Mouse (Mus musculus) brain, embryonic 14.5 days (tissue): ENCODE measurements around the gene Vhl. TPM values are rescaled to one million over a fixed set of nuclear protein-coding genes. Genes with fewer than 3 reads are reported as not detected.
A peak's percentile ranks its signal among the peaks of the same experiment; 100 is the strongest.

ENCODE experiments used
- DNase-seq: peaks from one replicate; pipeline ENCODE4 v3.0.0-alpha.2; 2011; ENCODE audit warnings: low read depth
- CTCF ChIP-seq: fragments of 200-500 bp; IDR thresholded peaks from 2 replicates; pipeline ENCODE4 v1.5.1; 2012; ENCODE audit warnings: inconsistent platforms, mild to moderate bottlenecking, moderate library complexity, borderline replicate concordance; ENCODE audit not compliant: insufficient read depth, insufficient read length; ENCODE audit errors: extremely low read depth
- POLR2A ChIP-seq: fragments of 200-500 bp; IDR thresholded peaks from 2 replicates; pipeline ENCODE4 v1.6.1; 2012; ENCODE audit warnings: mild to moderate bottlenecking, inconsistent platforms, borderline replicate concordance; ENCODE audit not compliant: poor library complexity, insufficient read depth, insufficient read length, severe bottlenecking; ENCODE audit errors: extremely low read depth
- polyA plus RNA-seq: library from polyadenylated mRNA; depleted of rRNA; stranded (reverse); fragments of >200 nt; gene quantifications from 2 replicates; pipeline ENCODE4 v1.2.3, GENCODE M21; 2012; rRNA removed

The Vhl gene
- polyA plus RNA-seq, 1 experiment, result 71.2 TPM

DNA sequence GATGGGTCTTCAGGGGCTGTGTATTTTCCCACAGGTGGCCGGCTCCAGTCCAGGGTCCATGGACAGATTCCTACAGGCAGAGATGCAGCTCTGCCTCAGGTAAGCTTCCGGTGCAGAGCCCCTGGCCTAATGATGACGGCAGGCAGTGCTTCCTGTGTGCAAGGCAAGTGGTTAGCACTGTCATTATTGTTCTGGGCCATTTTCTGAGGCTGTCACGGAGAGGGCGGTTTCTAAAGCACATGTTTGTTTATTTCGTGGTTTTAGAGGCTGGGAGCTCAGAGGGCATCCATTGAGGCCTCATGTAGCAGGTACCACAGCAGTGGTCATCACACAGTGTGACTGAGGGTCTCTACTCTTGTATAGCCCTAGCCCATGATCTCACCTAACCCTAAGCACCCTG, 49.2 kb downstream of the Vhl start:
- TF ChIP-seq CTCF (no peak), POLR2A (no peak)

GRCm38 (mm10) chr6:113675234-113675633, 51.5 kb downstream of the Vhl start:
- TF ChIP-seq CTCF, result no peak
- no peak for TF ChIP-seq POLR2A
- DNase-seq, result no peak

More for the DNA sequence above, 49.2 kb downstream of the Vhl start:
- no peak for DNase-seq

DNA sequence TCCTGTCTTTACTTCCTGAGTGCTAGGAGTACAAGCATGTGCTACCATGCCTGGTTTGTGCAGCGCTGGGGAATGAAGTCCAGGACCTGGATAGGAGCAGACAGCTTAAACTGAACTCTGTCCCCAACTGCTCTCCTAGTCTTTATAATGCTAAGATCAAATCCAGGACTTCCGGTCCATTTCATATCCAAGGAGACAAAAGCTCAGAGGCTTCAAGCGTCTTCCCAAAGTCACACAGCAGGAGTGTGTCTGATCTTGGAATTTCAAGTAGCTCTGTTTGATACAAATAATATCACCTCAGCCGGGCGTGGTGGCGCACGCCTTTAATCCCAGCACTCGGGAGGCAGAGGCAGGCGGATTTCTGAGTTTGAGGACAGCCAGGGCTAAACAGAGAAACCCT, 52.2 kb downstream of the Vhl start:
- DNase-seq, result no peak
- TF ChIP-seq POLR2A (no peak), CTCF (no peak)

DNA sequence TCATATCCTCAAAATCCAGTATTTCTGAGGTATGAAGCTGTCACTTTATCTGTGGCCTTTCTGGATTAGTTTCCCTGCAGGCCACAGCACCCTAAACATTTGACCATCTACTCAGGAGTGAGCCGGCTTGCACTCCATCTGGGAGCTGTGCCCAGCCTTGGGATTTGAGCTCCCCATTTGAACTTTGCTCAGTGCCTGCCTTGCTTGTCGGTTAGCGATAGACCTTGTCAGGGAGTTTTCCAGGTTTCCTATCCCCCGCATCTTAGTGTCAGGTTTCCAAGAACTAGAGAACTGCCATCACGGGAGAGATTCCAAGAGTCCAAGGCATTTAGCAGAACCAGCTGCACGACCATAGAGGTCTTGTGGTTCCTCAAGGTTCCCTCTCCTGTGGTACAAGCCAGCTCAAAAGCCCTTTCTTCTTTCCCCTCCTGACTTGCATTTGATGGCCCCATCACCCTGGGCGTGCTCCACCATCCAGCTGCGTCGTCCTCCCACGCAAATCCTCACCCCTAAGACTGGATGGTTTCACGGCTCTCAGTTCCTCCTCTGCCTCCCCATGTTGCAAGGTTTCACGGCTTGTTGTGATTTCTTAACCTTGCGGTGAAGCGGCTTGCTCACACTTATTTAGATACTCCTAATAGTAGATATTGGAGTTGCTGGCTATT, 53.4 kb downstream of the Vhl start:
- no peak for DNase-seq
- no peak for TF ChIP-seq CTCF
- no peak for TF ChIP-seq POLR2A

- TF ChIP-seq CTCF, result no peak
- no peak for TF ChIP-seq POLR2A
- peak; percentile 20 for DNase-seq
Observed at GRCm38 (mm10) chr6:113678246-113679012, 54.7 kb downstream of the Vhl start.

- TF ChIP-seq CTCF (no peak), POLR2A (no peak)
- DNase-seq, result no peak
Observed at GRCm38 (mm10) chr6:113679993-113680566, 56.3 kb downstream of the Vhl start.

Other genes with a start within 250 kb of the Vhl start
- gene Tada3, start 246.1 kb upstream of the Vhl start, polyA plus RNA-seq, result 67.8 and 70.8 TPM in 2 replicates
- gene Arpc4, start 245.8 kb upstream of the Vhl start, polyA plus RNA-seq, result 117 and 127 TPM in 2 replicates
- 23.1 and 25.5 TPM in 2 replicates for gene Ttll3, start 234.7 kb upstream of the Vhl start, polyA plus RNA-seq
- 27.6 and 50.7 TPM in 2 replicates for gene Rpusd3, start 204.6 kb upstream of the Vhl start, polyA plus RNA-seq
- gene Cidec, start 188.2 kb upstream of the Vhl start, polyA plus RNA-seq, result 0.07 and 0.16 TPM in 2 replicates
- gene Jagn1, start 181.4 kb upstream of the Vhl start, polyA plus RNA-seq, result 60.1 and 71.0 TPM in 2 replicates
- gene Il17re, start 165.5 kb upstream of the Vhl start, polyA plus RNA-seq, result 0.47 and 0.63 TPM in 2 replicates
- 2.7 and 3.3 TPM in 2 replicates for gene Il17rc, start 152.5 kb upstream of the Vhl start, polyA plus RNA-seq
- 33.3 and 42.2 TPM in 2 replicates for gene Creld1, start 140.7 kb upstream of the Vhl start, polyA plus RNA-seq
- gene Prrt3, start 122.0 kb upstream of the Vhl start, polyA plus RNA-seq, result 8.7 and 8.9 TPM in 2 replicates
- 63.0 TPM in 2 replicates for gene Emc3, start 92.3 kb upstream of the Vhl start, polyA plus RNA-seq
- gene Fancd2, start 92.3 kb upstream of the Vhl start, polyA plus RNA-seq, result 5.0 and 9.1 TPM in 2 replicates
- gene Fancd2os, start 23.2 kb upstream of the Vhl start, polyA plus RNA-seq, result 0.07 TPM in 1 of 2 replicates, not detected in the other
- 206 and 247 TPM in 2 replicates for gene Brk1, start 19.2 kb upstream of the Vhl start, polyA plus RNA-seq
- gene Irak2, start 14.5 kb downstream of the Vhl start, polyA plus RNA-seq, result 4.0 and 4.2 TPM in 2 replicates
- 25.1 and 27.6 TPM in 2 replicates for gene Tatdn2, start 73.1 kb downstream of the Vhl start, polyA plus RNA-seq
- gene Ghrl, start 95.9 kb downstream of the Vhl start, polyA plus RNA-seq, result 0.52 and 0.85 TPM in 2 replicates
- gene Sec13, start 116.8 kb downstream of the Vhl start, polyA plus RNA-seq, result 183 and 266 TPM in 2 replicates